Mouse (Mus musculus): ENCODE measurements around the gene Kank2. TPM values are rescaled to one million over a fixed set of nuclear protein-coding genes. Genes with fewer than 3 reads are reported as not detected.

Gene Kank2
- polyA plus RNA-seq, 2 experiments = 13.1 to 38.6 TPM

GRCm38 (mm10) chr9:21824366-21824765, 25.8 kb upstream of the Kank2 start:
- Histone ChIP-seq H3K9ac (ENCODE audit: low read depth, low read length, severe bottlenecking) (no peak overlapping the region), H3K9me3 (ENCODE audit: control insufficient read depth, low read length) (no peaks in the 10 kb centered on the region), H3K27me3 (ENCODE audit: control insufficient read depth, insufficient read depth, low read length) (no peaks in the 10 kb centered on the region), H3K27ac (replicated peaks; ENCODE audit: low read depth, low read length) (no peak overlapping the region), H3K4me3 (replicated peaks; ENCODE audit: low read length) (no peak overlapping the region), H3K4me2 (replicated peaks; ENCODE audit: low read depth, low read length, severe bottlenecking) (no peak overlapping the region), H3K36me3 (ENCODE audit: control insufficient read depth, insufficient read depth, low read length) (peaks cover 52% of the 10 kb centered on the region), H3K4me1 (ENCODE audit: control insufficient read depth, insufficient read depth, low read length) (no peaks in the 10 kb centered on the region)
- TF ChIP-seq POLR2A (IDR thresholded peaks at IDR 0.05; ENCODE audit: borderline replicate concordance, extremely low read depth, insufficient read depth, insufficient read length) = no peak
- 62% methylated on average over 10 of the region's 10 CpGs for WGBS
- no peak for ATAC-seq (ENCODE audit: low FRiP score, low read depth)
- no peak for DNase-seq (ENCODE audit: low spot score)

- no peaks in the 10 kb centered on the region for H3K4me1 ChIP-seq (ENCODE audit: control insufficient read depth, insufficient read depth, low read length)
- WGBS = 56% methylated on average over 4 of the region's 4 CpGs
Observed at GRCm38 (mm10) chr9:21823957-21824356, 25.4 kb upstream of the Kank2 start.

DNA sequence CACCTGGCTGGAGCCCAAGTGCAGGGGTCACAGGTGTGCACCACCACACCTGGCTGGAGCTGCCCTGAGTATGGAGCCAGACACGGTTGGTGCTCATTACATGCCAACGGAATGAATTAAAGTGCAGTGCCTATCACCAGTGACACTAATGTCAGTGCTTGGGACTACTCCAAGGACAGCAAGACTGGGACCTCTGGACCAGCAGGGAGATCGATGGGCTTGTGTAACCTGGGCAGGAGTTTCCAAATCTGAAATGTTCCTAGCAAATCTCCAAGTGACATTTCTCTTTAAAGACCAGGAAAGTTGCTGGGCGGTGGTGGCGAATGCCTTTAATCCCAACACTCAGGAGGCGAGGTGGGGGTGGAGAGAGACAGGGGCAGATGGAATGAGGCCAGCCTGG, 24.1 kb upstream of the Kank2 start:
- no peak for ATAC-seq (ENCODE audit: low FRiP score, low read depth)
- H3K9ac ChIP-seq (ENCODE audit: low read depth, low read length, severe bottlenecking) = no peak overlapping the region
- no peak overlapping the region for H3K4me2 ChIP-seq (replicated peaks; ENCODE audit: low read depth, low read length, severe bottlenecking)
- no peaks in the 10 kb centered on the region for H3K27me3 ChIP-seq (ENCODE audit: control insufficient read depth, insufficient read depth, low read length)
- DNase-seq (ENCODE audit: low spot score) = no peak
- H3K9me3 ChIP-seq (ENCODE audit: control insufficient read depth, low read length) = no peaks in the 10 kb centered on the region
- no peak for TF ChIP-seq POLR2A (IDR thresholded peaks at IDR 0.05; ENCODE audit: borderline replicate concordance, extremely low read depth, insufficient read depth, insufficient read length)
- H3K36me3 ChIP-seq (ENCODE audit: control insufficient read depth, insufficient read depth, low read length) = peaks cover 49% of the 10 kb centered on the region
- WGBS = 77% methylated on average over 6 of the region's 6 CpGs
- H3K4me1 ChIP-seq (ENCODE audit: control insufficient read depth, insufficient read depth, low read length) = no peaks in the 10 kb centered on the region
- H3K27ac ChIP-seq (replicated peaks; ENCODE audit: low read depth, low read length) = no peak overlapping the region
- H3K4me3 ChIP-seq (replicated peaks; ENCODE audit: low read length) = no peak overlapping the region

More at GRCm38 (mm10) chr9:21823957-21824356, 25.4 kb upstream of the Kank2 start:
- ATAC-seq (ENCODE audit: low FRiP score, low read depth) (no peak), DNase-seq (ENCODE audit: low spot score) (no peak)
- no peak overlapping the region for H3K4me3 ChIP-seq (replicated peaks; ENCODE audit: low read length)
- H3K9ac ChIP-seq (ENCODE audit: low read depth, low read length, severe bottlenecking) = no peak overlapping the region
- H3K36me3 ChIP-seq (ENCODE audit: control insufficient read depth, insufficient read depth, low read length) = peaks cover 50% of the 10 kb centered on the region
- H3K27ac ChIP-seq (replicated peaks; ENCODE audit: low read depth, low read length) = no peak overlapping the region
- H3K27me3 ChIP-seq (ENCODE audit: control insufficient read depth, insufficient read depth, low read length) = no peaks in the 10 kb centered on the region
- no peaks in the 10 kb centered on the region for H3K9me3 ChIP-seq (ENCODE audit: control insufficient read depth, low read length)
- no peak overlapping the region for H3K4me2 ChIP-seq (replicated peaks; ENCODE audit: low read depth, low read length, severe bottlenecking)
- TF ChIP-seq POLR2A (IDR thresholded peaks at IDR 0.05; ENCODE audit: borderline replicate concordance, extremely low read depth, insufficient read depth, insufficient read length) = no peak

GRCm38 (mm10) chr9:21820183-21820582, 21.6 kb upstream of the Kank2 start:
- 90% methylated on average over 12 of the region's 12 CpGs for WGBS
- Histone ChIP-seq H3K4me3 (replicated peaks; ENCODE audit: low read length) (no peak overlapping the region), H3K36me3 (ENCODE audit: control insufficient read depth, insufficient read depth, low read length) (peaks cover 62% of the 10 kb centered on the region), H3K9ac (ENCODE audit: low read depth, low read length, severe bottlenecking) (no peak overlapping the region), H3K9me3 (ENCODE audit: control insufficient read depth, low read length) (no peaks in the 10 kb centered on the region), H3K4me1 (ENCODE audit: control insufficient read depth, insufficient read depth, low read length) (no peaks in the 10 kb centered on the region), H3K27me3 (ENCODE audit: control insufficient read depth, insufficient read depth, low read length) (no peaks in the 10 kb centered on the region), H3K27ac (replicated peaks; ENCODE audit: low read depth, low read length) (no peak overlapping the region), H3K4me2 (replicated peaks; ENCODE audit: low read depth, low read length, severe bottlenecking) (no peak overlapping the region)
- ATAC-seq (ENCODE audit: low FRiP score, low read depth) = no peak
- TF ChIP-seq POLR2A (IDR thresholded peaks at IDR 0.05; ENCODE audit: borderline replicate concordance, extremely low read depth, insufficient read depth, insufficient read length) = no peak
- DNase-seq (ENCODE audit: low spot score) = no peak

DNA sequence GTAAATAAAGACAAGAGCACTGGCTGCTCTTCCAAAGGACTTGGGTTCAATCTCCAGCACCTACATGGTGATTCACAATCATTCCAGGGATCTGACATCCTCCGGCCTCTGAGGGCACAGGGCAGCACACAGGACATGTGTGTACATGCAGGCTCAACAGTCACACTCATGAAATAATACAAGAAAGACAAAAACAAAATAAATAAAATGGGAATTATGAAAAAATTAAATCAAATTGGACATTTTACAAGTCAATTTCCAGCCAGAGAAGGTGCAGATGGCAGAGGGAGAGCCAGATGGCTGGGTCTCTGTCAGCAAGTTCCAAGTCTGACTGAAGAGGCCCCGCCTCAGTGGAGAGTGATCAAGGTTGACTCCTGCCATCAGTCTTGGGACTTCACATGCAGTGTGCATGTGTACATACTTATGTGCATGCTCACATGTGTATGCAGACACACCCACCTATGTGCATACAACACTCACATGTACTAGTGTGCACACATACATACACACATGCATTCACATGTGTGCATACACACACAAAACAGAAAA, 20.7 kb upstream of the Kank2 start:
- no peak overlapping the region for H3K9ac ChIP-seq (ENCODE audit: low read depth, low read length, severe bottlenecking)
- 96% methylated on average over 2 of the region's 2 CpGs for WGBS
- DNase-seq (ENCODE audit: low spot score) (no peak), ATAC-seq (ENCODE audit: low FRiP score, low read depth) (no peak)
- no peak overlapping the region for H3K4me2 ChIP-seq (replicated peaks; ENCODE audit: low read depth, low read length, severe bottlenecking)
- H3K27me3 ChIP-seq (ENCODE audit: control insufficient read depth, insufficient read depth, low read length) = no peaks in the 10 kb centered on the region
- H3K9me3 ChIP-seq (ENCODE audit: control insufficient read depth, low read length) = no peaks in the 10 kb centered on the region
- H3K4me1 ChIP-seq (ENCODE audit: control insufficient read depth, insufficient read depth, low read length) = no peaks in the 10 kb centered on the region
- peaks cover 66% of the 10 kb centered on the region for H3K36me3 ChIP-seq (ENCODE audit: control insufficient read depth, insufficient read depth, low read length)
- no peak overlapping the region for H3K4me3 ChIP-seq (replicated peaks; ENCODE audit: low read length)
- no peak for TF ChIP-seq POLR2A (IDR thresholded peaks at IDR 0.05; ENCODE audit: borderline replicate concordance, extremely low read depth, insufficient read depth, insufficient read length)
- H3K27ac ChIP-seq (replicated peaks; ENCODE audit: low read depth, low read length) = no peak overlapping the region

DNA sequence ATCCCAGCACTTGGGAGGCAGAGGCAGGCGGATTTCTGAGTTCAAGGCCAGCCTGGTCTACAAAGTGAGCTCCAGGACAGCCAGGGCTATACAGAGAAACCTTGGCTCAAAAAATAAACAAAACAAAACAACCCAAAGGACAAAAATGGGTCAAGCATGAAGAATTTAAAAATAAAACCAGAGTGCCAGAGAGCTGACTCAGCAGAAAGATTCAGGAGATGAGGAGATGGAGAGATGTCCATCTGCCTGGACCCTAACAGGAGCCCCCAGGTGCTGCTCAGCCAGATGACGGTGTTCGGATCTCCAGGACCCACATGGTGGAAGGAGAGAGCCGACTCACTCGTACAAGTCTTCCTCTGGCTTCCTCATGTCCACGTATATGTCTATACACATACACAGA, 20.0 kb upstream of the Kank2 start:
- Histone ChIP-seq H3K27me3 (ENCODE audit: control insufficient read depth, insufficient read depth, low read length) (no peaks in the 10 kb centered on the region), H3K4me1 (ENCODE audit: control insufficient read depth, insufficient read depth, low read length) (no peaks in the 10 kb centered on the region), H3K36me3 (ENCODE audit: control insufficient read depth, insufficient read depth, low read length) (peaks cover 67% of the 10 kb centered on the region), H3K4me2 (replicated peaks; ENCODE audit: low read depth, low read length, severe bottlenecking) (no peak overlapping the region), H3K9me3 (ENCODE audit: control insufficient read depth, low read length) (no peaks in the 10 kb centered on the region), H3K27ac (replicated peaks; ENCODE audit: low read depth, low read length) (no peak overlapping the region), H3K9ac (ENCODE audit: low read depth, low read length, severe bottlenecking) (no peak overlapping the region), H3K4me3 (replicated peaks; ENCODE audit: low read length) (no peak overlapping the region)
- DNase-seq (ENCODE audit: low spot score) (no peak), ATAC-seq (ENCODE audit: low FRiP score, low read depth) (no peak)
- 88% methylated on average over 6 of the region's 6 CpGs for WGBS
- TF ChIP-seq POLR2A (IDR thresholded peaks at IDR 0.05; ENCODE audit: borderline replicate concordance, extremely low read depth, insufficient read depth, insufficient read length) = no peak
